Mouse (Mus musculus): ENCODE data around the gene Olfr532.

- TF ChIP-seq CTCF (IDR thresholded peaks at IDR 0.05; ENCODE audit: borderline replicate concordance, insufficient read depth, low read length): no peak
- TF ChIP-seq POLR2A (IDR thresholded peaks at IDR 0.05; ENCODE audit: low read depth, low read length): no peak
Observed at GRCm38 (mm10) chr7:140443141-140443540, 21.7 kb upstream of the Olfr532 start.

All from embryonic fibroblast, embryonic 13.5 days (primary cell).